Mouse (Mus musculus) liver, embryonic 15.5 days (tissue): ENCODE data around the gene Zfp536. TPM values are rescaled to one million over a fixed set of nuclear protein-coding genes. Genes with fewer than 3 reads are reported as not detected.

Experiments
- ATAC-seq: fragments of 200-750 bp; cut with Nextera tagmentation; 2 replicates; pipeline ENCODE4 v1.8.0; 2017; ENCODE audit warnings: moderate number of reproducible peaks, mild to moderate bottlenecking, moderate library complexity; ENCODE audit not compliant: insufficient read depth
- H3K27ac ChIP-seq: fragments of 300-500 bp; sonication (generic); replicated peaks from 2 replicates; pipeline ENCODE4 v1.5.1; 2015; ENCODE audit warnings: mild to moderate bottlenecking, inconsistent platforms
- H3K27me3 ChIP-seq: fragments of 300-500 bp; sonication (generic); 2 replicates; pipeline ENCODE4 v1.6.1; 2015; ENCODE audit warnings: mild to moderate bottlenecking, inconsistent platforms
- H3K36me3 ChIP-seq: fragments of 300-500 bp; sonication (generic); replicated peaks from 2 replicates; pipeline ENCODE4 v1.6.1; 2015; ENCODE audit warnings: moderate library complexity, mild to moderate bottlenecking, inconsistent platforms
- H3K4me1 ChIP-seq: fragments of 300-500 bp; sonication (generic); replicated peaks from 2 replicates; pipeline ENCODE4 v1.6.1; 2015; ENCODE audit warnings: inconsistent platforms
- H3K4me2 ChIP-seq: fragments of 300-500 bp; sonication (generic); 2 replicates; pipeline ENCODE4 v1.6.1; 2015; ENCODE audit warnings: moderate library complexity, mild to moderate bottlenecking, inconsistent platforms
- H3K4me3 ChIP-seq: fragments of 300-500 bp; sonication (generic); replicated peaks from 2 replicates; pipeline ENCODE4 v1.5.1; 2015; ENCODE audit warnings: mild to moderate bottlenecking, inconsistent platforms
- H3K9ac ChIP-seq: fragments of 300-500 bp; sonication (generic); 2 replicates; pipeline ENCODE4 v1.6.1; 2015; ENCODE audit warnings: moderate library complexity, mild to moderate bottlenecking, inconsistent platforms
- H3K9me3 ChIP-seq: fragments of 300-500 bp; sonication (generic); replicated peaks from 2 replicates; pipeline ENCODE4 v1.6.1; 2016; ENCODE audit warnings: inconsistent platforms
- WGBS: fragments of 180-500 bp; shearing (Covaris S2); methylation state at CpG from one replicate; pipeline ENCODE4 v1.1.7; 2015; ENCODE audit warnings: mixed read lengths; ENCODE audit not compliant: insufficient replicate concordance; 5-methylcytosine and 5-hydroxymethylcytosine counted together
- polyA plus RNA-seq: library from polyadenylated mRNA; unstranded; fragments of >200 nt; fragmentation: Nextera tagmentation; extraction: Ambion mirVana; gene quantifications from 2 replicates; pipeline ENCODE4 v1.2.1, GENCODE M21; 2015

The Zfp536 gene
- polyA plus RNA-seq, 1 experiment from 2014 or later = 0.07 TPM

DNA sequence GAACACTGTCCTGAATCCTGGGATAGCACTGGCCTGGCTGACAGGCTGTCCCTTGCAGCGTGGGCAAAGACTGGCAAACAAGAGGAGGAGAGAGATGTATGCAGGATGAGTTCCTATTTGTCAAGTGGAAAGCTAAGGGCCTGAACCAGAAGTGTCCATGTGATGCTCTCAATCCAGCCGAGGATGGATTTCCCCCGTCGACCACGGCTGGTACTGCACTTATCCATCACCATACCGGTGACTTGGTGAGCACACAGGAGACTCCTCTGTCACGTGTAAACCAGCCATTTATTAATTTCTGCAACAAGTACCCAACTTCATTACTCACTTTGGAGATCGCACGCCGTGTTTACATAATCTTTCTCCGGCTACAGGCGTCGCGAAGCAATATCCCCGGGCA is 224.6 kb downstream of the Zfp536 start:
- Histone ChIP-seq H3K4me1 (no peaks in the 10 kb centered on the region), H3K4me2 (no peak overlapping the region), H3K36me3 (no peaks in the 10 kb centered on the region), H3K9ac (no peak overlapping the region), H3K4me3 (no peak overlapping the region), H3K27me3 (no peaks in the 10 kb centered on the region), H3K9me3 (no peaks in the 10 kb centered on the region), H3K27ac (no peak overlapping the region)
- no peak for ATAC-seq
- WGBS = 63% methylated on average over 15 of the region's 15 CpGs

- H3K9me3 ChIP-seq = no peaks in the 10 kb centered on the region
- no peaks in the 10 kb centered on the region for H3K4me1 ChIP-seq
- no peak overlapping the region for H3K27ac ChIP-seq
- no peaks in the 10 kb centered on the region for H3K36me3 ChIP-seq
- no peak overlapping the region for H3K4me2 ChIP-seq
- 33% methylated on average over 6 of the region's 6 CpGs for WGBS
- H3K4me3 ChIP-seq = no peak overlapping the region
- H3K27me3 ChIP-seq = no peaks in the 10 kb centered on the region
- H3K9ac ChIP-seq = no peak overlapping the region
- ATAC-seq = no peak
Measured at GRCm38 (mm10) chr7:37544011-37544410, 229.4 kb downstream of the Zfp536 start.

GRCm38 (mm10) chr7:37542951-37543350 is 230.5 kb downstream of the Zfp536 start:
- Histone ChIP-seq H3K4me1 (no peaks in the 10 kb centered on the region), H3K4me3 (no peak overlapping the region), H3K27ac (no peak overlapping the region), H3K4me2 (no peak overlapping the region), H3K36me3 (no peaks in the 10 kb centered on the region), H3K27me3 (no peaks in the 10 kb centered on the region), H3K9ac (no peak overlapping the region), H3K9me3 (no peaks in the 10 kb centered on the region)
- ATAC-seq = no peak
- 61% methylated on average over 7 of the region's 7 CpGs for WGBS

DNA sequence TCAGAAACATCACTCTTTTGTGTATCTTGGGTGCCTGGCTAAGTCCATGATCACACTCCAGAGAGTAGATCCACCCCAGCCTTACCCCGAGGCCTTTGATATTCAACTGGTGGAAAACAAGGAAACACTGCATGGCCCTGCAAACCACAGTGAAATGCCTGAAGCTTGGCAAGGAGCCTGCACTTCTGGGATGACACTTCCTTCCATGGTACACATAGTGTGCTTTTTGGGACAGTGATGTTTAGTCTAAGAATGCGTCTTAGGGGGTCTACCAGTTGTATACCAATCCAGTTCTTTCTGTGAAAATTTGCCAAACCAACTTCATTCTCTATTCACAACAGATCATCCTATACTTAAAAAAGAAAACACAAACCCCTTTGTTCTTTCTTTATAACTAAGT is 242.3 kb downstream of the Zfp536 start:
- no peaks in the 10 kb centered on the region for H3K36me3 ChIP-seq
- no peak overlapping the region for H3K4me3 ChIP-seq
- H3K27me3 ChIP-seq = no peaks in the 10 kb centered on the region
- no peak overlapping the region for H3K4me2 ChIP-seq
- no peaks in the 10 kb centered on the region for H3K4me1 ChIP-seq
- no peak overlapping the region for H3K27ac ChIP-seq
- H3K9me3 ChIP-seq = no peaks in the 10 kb centered on the region
- no peak for ATAC-seq
- 59% methylated on average over 2 of the region's 2 CpGs for WGBS
- no peak overlapping the region for H3K9ac ChIP-seq

DNA sequence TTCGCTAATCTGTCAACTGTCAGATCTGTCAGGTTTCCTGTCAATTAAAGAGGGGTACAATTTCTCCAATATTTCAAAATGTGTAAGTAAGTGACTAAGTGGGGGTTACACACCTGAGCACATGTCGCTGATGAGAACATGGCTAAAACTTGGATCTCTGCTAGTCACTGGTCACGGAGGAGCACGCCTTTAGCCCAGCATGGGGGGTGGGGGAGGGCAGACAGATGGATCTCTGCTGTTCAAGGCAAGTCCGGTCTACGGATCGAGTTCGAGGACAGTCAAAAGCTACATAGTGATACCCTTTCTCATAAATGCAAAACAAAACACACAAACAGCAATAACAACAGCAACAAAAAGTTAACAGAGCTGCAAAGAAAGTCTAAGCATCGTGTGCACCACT is 245.1 kb downstream of the Zfp536 start:
- H3K27ac ChIP-seq = no peak overlapping the region
- no peak overlapping the region for H3K9ac ChIP-seq
- H3K4me1 ChIP-seq = no peaks in the 10 kb centered on the region
- no peak for ATAC-seq
- H3K36me3 ChIP-seq = no peaks in the 10 kb centered on the region
- no peaks in the 10 kb centered on the region for H3K27me3 ChIP-seq
- H3K4me2 ChIP-seq = no peak overlapping the region
- no peak overlapping the region for H3K4me3 ChIP-seq
- no peaks in the 10 kb centered on the region for H3K9me3 ChIP-seq
- 69% methylated on average over 9 of the region's 9 CpGs for WGBS

- Histone ChIP-seq H3K9me3 (no peaks in the 10 kb centered on the region), H3K27ac (no peak overlapping the region), H3K9ac (no peak overlapping the region), H3K4me1 (no peaks in the 10 kb centered on the region), H3K27me3 (no peaks in the 10 kb centered on the region), H3K36me3 (no peaks in the 10 kb centered on the region), H3K4me2 (no peak overlapping the region), H3K4me3 (no peak overlapping the region)
- WGBS = 62% methylated on average over 2 of the region's 2 CpGs
- ATAC-seq = no peak
Measured at GRCm38 (mm10) chr7:37527890-37528289, 245.6 kb downstream of the Zfp536 start.

DNA sequence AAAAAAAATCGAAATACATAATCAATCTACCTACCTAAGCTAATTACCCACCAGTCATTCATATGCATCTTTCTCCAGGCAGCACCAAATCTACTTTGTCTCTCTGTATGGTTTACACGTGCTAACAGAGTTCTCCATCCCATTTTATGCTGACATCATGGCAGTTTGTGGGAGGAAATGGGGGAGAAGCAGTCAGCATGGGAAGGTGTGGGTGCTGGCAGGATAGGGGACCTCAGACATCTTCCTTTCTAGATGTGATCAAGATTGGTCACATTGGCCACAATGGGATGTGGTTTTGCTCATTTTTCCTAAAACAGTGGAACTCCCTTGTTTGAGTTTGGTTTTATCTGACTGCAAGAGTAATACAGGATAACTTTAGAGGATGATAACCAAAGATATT is 252.0 kb downstream of the Zfp536 start:
- H3K4me1 ChIP-seq = no peaks in the 10 kb centered on the region
- 28% methylated on average over 2 of the region's 2 CpGs for WGBS
- no peak overlapping the region for H3K4me2 ChIP-seq
- H3K9ac ChIP-seq = no peak overlapping the region
- no peak for ATAC-seq
- no peak overlapping the region for H3K4me3 ChIP-seq
- H3K36me3 ChIP-seq = no peaks in the 10 kb centered on the region
- H3K27ac ChIP-seq = no peak overlapping the region
- H3K9me3 ChIP-seq = no peaks in the 10 kb centered on the region
- H3K27me3 ChIP-seq = no peaks in the 10 kb centered on the region

GRCm38 (mm10) chr7:37510933-37511675 is 262.3 kb downstream of the Zfp536 start:
- 65% methylated on average over 8 of the region's 8 CpGs for WGBS
- ATAC-seq = no peak
- H3K9ac ChIP-seq = no peak overlapping the region

DNA sequence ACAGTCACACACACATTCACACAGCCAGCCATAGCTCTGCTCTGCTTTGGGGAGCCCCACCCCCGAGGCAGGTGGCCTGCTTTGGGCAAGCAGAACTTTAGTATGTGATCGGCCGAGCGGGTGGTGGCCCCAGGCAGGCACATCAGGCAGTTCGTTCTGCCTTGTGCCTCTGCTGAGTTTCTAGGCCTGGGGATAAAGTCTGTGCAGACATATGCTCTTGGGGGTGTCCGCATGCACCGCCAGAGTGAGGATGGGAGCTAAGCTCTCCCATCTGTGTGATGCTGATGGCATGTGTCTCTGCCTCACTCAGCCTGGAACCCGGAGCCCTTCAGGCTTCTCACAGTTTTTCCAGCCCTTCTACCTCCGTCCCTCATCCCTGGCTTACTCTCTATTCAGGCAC is 263.7 kb downstream of the Zfp536 start:
- ATAC-seq = no peak
- WGBS = 58% methylated on average over 9 of the region's 9 CpGs

More at GRCm38 (mm10) chr7:37510933-37511675, 262.3 kb downstream of the Zfp536 start:
- H3K4me2 ChIP-seq = no peak overlapping the region
- H3K36me3 ChIP-seq = no peaks in the 10 kb centered on the region
- no peaks in the 10 kb centered on the region for H3K27me3 ChIP-seq
- H3K27ac ChIP-seq = no peak overlapping the region
- H3K4me3 ChIP-seq = no peak overlapping the region
- H3K9me3 ChIP-seq = no peaks in the 10 kb centered on the region
- H3K4me1 ChIP-seq = no peaks in the 10 kb centered on the region

DNA sequence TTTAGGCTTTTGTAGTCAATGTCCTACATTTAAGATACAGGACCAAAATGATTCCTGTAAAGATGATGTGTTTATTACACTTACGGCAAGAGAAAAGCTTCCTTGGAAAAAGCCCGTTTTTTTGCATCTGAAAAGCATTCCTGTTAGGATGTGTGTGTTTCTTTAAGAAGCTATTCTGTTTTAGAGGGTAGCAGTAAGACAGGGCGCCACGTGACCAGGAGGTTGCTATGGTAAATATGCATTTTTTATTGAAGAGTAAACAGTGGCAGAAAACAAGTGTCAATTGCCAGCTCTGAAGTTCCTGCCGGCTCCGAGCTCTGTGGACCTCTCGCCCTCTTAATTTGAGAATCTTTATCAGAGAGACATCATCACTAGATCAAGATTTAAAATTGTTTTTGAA is 267.9 kb downstream of the Zfp536 start:
- Histone ChIP-seq H3K4me1 (no peaks in the 10 kb centered on the region), H3K4me2 (no peak overlapping the region), H3K27me3 (no peaks in the 10 kb centered on the region), H3K36me3 (no peaks in the 10 kb centered on the region), H3K9me3 (no peaks in the 10 kb centered on the region), H3K4me3 (no peak overlapping the region), H3K9ac (no peak overlapping the region), H3K27ac (no peak overlapping the region)
- no peak for ATAC-seq
- 53% methylated on average over 7 of the region's 7 CpGs for WGBS

More for the DNA sequence above, 263.7 kb downstream of the Zfp536 start:
- Histone ChIP-seq H3K9me3 (no peaks in the 10 kb centered on the region), H3K4me3 (no peak overlapping the region), H3K27ac (no peak overlapping the region), H3K4me1 (no peaks in the 10 kb centered on the region), H3K9ac (no peak overlapping the region), H3K27me3 (no peaks in the 10 kb centered on the region), H3K36me3 (no peaks in the 10 kb centered on the region), H3K4me2 (no peak overlapping the region)

DNA sequence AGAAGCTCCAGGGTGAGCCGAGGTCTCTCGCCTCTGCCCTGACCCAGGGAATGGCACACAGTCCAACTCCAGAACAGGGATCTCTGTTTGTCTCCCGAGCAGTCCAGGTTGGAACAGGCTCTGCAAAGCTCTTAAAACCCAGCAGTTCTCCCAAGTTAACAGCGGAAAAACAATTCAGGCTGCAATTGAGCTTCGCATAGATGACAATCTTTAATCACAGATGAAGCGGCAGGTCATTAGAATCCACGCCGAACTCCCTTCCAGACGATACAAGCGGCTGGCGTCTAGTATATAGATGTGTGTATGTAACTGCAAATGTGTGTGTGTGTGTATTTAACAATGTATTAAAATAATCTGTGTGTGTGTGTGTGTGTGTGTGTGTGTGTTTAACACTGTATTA is 268.3 kb downstream of the Zfp536 start:
- WGBS = 70% methylated on average over 11 of the region's 11 CpGs
- no peak overlapping the region for H3K27ac ChIP-seq
- no peaks in the 10 kb centered on the region for H3K4me1 ChIP-seq
- H3K4me3 ChIP-seq = no peak overlapping the region
- no peaks in the 10 kb centered on the region for H3K9me3 ChIP-seq
- no peak overlapping the region for H3K9ac ChIP-seq
- H3K4me2 ChIP-seq = no peak overlapping the region
- ATAC-seq = no peak
- no peaks in the 10 kb centered on the region for H3K36me3 ChIP-seq
- no peaks in the 10 kb centered on the region for H3K27me3 ChIP-seq

- Histone ChIP-seq H3K4me3 (no peak overlapping the region), H3K4me2 (no peak overlapping the region), H3K9ac (no peak overlapping the region), H3K27ac (no peak overlapping the region), H3K4me1 (no peaks in the 10 kb centered on the region), H3K9me3 (no peaks in the 10 kb centered on the region), H3K27me3 (no peaks in the 10 kb centered on the region), H3K36me3 (no peaks in the 10 kb centered on the region)
- WGBS = 48% methylated on average over 5 of the region's 5 CpGs
- ATAC-seq = no peak
Measured at GRCm38 (mm10) chr7:37498881-37499280, 274.6 kb downstream of the Zfp536 start.
